Mouse (Mus musculus) forelimb bud, embryonic 11.5 days (tissue): ENCODE measurements at regions not wholly inside any gene's neighbourhood (a gene's known extent, or its start where the extent isn't known, plus 50 kb on each side); places are given as distances from the start of the nearest gene placed in this dataset.

Experiments
- DNase-seq: peaks from one replicate; pipeline ENCODE4 v3.0.0-alpha.2; 2012; ENCODE audit warnings: low read depth, low spot score

DNA sequence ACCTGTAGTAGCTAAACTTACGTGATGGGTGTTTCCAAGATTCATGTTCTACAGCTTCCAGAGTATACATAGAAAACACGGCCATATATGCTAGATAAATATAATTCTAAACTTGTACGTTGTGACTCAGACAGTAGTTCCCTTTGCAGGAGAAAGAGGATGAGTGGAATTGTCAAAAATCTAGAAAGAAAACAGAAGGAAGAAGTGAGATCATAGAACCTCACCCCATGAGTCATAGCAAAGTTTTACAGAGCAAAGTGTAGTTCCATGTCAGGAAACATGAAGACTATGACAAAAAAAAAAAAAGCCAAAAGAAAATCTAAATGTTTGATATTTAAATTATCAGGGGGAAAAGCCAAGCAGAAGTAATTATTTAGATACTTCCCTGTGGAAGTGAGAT is 87.5 kb upstream of the Klf6 start:
- no peak for DNase-seq

DNA sequence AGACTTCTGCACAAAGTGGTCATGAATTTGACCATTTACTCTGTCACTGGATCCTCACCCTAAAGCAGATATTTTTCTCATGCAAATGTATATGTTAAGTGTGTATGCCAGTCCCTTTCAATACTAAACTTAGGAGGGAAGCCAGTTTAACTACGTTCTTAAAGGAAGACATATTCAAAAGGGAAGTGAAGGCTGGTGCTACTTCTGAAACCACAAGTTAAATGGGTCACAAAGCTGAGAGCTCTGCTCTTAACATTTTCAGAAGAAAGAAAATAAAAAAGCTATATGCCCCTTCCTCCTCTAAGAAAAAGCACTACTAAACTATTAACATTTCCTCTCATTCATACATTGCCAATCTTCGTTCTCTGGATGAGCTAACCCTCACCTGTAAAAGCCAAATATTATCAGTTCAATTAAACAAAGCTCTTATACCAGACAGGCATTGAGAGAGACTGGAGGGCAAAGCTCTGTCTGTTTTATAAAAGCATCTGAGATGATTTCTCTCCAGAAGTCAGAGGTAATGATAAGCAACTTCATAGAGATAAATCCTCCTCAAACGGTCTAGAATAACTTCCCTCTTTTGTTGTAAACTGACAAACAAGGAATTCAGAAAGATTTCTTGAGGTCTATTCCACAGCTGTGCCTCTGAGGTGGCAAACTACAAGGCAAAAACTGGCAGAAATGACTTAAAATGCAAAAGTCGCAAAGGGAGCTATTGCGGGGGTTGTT is 82.7 kb upstream of the Klf6 start:
- DNase-seq, result no peak

DNA sequence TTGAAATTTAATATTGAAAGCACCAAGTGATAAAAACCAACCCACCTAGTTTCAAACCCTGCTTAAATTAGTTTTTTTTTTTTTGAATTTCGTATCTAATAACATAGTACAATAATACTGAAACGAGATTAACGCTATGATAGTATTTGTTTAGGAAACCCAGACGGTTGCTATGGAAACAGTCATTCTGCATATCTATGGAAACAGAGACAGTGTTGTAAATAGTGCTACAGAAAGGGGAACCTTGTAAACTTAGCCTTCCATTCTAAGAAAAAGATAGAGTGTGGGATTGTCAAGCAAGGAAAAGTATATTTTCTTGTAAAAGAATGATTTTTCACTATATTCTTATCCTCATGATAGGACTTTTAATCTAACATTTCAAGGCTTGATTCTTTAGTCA is 81.9 kb upstream of the Klf6 start:
- DNase-seq, result no peak

DNA sequence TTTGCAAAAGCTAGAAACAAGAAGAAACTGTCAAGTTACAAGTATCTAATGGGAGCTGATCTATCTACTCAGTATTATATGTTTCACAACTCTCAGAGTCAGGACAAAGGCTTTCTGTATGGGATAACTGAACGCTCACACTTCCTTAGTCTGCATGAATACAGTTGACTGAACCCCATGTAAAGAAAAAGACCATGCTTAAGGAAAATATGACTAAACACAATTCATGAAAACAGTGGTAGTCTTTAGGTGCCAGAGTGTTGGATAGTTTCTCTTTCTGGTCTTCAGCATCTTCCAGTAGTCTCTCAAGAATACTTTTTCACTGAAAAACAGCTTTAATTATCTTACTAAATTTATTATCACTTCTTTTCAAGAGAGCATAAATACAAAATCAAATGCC is 78.7 kb upstream of the Klf6 start:
- no peak for DNase-seq

DNA sequence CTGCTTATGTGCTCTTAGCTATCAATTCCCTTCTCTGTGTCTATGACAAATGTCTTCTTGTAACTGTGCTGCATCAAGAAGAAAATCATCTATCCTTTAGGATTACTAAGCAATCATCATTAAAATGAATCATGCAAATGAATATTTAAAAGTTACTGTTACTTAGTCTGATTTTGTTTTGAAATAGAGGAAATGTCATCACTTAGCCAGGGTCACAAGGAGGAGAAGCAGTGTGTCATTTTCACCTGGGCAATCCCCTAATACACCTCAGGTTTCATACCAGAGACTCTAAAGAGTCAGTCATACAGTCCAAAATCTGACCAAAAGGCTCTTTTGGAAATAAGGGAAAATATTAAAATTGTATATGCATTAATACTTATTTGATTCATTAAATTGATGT is 74.2 kb upstream of the Klf6 start:
- DNase-seq, result no peak

DNA sequence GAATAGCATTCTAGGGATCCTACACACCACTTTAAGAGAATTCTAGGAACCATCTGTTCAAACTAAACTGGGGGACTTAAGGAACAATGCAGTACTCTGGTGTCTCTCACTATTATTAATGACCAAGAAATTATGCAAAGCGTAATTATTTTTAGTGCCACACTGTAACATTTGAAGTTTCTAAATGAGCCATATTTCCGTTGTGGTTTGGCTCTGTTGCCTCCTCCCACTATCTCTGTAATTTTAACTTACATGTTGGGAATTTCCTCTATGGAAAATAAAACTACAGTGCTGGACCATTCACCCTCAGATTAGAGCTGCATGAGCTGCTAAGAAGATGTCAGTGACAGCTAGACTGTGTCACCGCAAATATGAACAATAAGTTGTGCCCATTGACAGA is 72.0 kb upstream of the Klf6 start:
- DNase-seq, result no peak

DNA sequence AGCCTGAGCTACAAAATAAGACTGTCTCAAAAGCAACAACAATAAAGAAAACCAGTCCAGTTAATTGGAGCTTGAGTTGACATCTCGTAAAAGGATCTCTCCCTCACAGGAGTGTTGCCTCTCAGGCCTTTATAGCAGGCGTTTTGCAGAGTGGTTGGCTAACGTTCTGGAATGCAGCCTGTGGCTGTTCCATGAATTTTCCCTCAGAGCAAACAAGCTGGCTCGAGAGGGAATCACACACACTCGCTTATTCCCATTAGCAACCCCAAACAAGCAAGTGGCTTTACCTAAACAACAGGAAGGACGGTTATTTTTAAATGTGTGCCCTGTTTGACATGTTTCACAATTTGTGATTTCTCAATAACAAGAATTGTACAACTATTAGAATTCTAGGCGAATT is 59.2 kb upstream of the Klf6 start:
- peak; percentile 38 for DNase-seq

DNA sequence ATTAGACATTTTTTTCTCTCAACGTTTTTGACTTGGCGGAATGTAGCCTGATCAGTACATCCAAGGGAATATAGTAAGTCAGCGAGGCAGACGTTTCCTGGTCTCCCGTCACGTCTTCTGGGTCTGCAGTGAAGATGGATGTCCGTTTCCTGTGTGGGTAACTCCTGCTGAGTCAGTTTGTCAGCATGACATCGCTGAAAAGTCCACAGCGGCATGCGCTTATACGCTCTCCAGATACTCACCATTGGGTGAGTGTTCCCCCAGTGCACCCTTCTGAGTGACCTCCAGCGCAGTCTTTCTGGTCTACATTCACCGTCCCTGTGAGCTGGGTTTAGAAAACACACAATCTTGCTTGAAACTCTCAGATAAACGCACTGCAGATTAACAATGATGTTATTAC is 58.5 kb upstream of the Klf6 start:
- no peak for DNase-seq

DNA sequence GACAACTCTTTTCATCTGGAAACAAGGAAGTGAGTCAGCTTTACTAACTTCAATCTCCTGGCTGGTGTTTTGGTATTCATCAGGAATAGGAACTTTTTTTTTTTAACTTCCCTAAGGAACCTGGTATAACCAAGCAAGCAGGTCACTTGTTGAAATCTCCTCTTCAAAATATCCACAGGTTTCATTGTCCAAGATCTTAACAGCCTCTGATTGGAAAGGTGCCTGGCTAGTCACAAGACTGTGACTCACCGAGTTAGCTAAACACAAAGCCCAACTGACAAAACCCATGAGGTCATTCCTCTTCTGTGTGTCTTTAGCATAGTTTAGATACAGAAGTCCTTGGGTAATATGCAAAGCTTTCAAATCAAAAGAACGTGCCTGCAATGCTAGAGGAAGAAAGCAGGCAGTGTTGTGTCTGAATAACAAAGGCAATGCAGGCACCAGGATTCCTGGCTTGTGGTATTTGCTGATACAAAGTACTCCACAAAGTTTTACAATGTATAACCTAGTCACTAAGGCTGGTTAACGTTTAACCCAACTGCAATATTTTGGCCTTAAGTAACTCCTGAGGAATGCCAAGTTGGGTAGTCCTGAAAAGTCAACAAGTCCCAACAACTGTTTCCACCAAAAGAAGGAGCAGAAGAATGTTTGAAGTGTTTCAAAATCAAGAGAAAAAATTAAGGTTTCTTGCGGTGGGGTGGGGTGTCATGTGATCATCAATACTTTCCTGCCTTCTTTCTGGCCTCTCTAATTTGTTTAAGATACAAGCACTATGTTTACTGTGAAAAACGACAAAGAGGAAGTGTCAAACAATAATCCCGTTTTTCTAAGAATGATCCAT is 57.5 kb upstream of the Klf6 start:
- DNase-seq, result no peak

DNA sequence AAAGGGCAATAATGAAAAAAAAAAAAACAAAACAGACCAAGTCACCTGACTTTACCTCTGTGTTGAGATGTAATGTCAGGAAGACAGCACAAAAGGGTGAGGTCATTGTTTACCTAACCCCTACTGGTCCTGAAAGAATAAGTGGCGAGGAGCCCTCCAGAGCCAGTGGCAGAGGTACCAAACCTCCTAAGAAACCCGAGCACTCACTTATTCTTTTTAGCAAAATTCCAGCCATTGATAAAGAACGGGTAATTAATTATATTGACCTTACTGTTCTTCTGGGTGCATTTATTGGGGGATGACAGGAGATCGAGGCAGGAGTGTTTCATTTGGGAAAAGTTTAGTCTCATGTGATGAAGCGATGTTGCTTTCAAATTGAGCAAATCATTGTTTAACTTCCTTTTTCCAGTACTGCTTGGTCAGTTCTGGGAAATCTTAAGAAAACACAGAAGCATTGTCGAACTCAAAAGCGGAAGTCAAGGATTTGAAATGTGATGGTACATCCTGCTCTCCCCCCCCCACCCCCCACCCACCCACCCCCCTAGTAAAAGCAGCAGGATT is 56.8 kb upstream of the Klf6 start:
- DNase-seq, result no peak

DNA sequence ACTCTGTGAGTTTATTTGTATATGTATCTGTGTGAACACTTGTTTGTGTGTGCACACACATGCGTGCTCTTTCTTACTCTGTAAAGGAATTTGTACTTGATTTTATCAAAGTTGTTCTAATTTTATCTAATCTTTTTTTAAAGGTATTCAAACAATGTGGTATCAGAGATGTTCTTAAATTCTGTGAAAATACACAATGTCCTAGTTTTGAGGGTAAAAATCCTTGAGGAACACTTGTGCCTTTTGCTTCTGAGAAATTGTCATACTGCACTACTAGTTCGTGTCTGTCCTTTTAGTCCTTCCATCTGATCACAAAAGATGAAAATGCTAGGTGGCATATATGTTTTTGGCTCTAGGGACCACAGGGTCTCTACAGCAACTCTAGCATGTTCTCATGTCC is 52.9 kb upstream of the Klf6 start:
- no peak for DNase-seq
